Mouse (Mus musculus) heart, adult 18-20 months (tissue): Measurements from ENCODE around the gene AB124611. TPM values are rescaled to one million over a fixed set of nuclear protein-coding genes. Genes with fewer than 3 reads are reported as not detected.
"Not testable (repeated sequence)": the region's sequence is repeated elsewhere in the genome, so short reads cannot be mapped to it uniquely, and the experiment has no call there.

Source experiments
- DNase-seq, 2 experiments: peaks; one replicate each; pipeline ENCODE4 v3.0.0; 2021 to 2022; ENCODE audit warnings: mixed read lengths in 1 of 2
- long read RNA-seq, 2 experiments: library from polyadenylated mRNA; stranded (forward); transcript quantifications; one replicate each; pipeline ENCODE4 v2.0.0; 2021
- total RNA-seq, 2 experiments: library from RNA; stranded (reverse); gene quantifications; 2 replicates each; pipeline ENCODE4 v1.2.3; 2021

Gene AB124611
- 1 to 10 TPM; 1.2 to 2.9 TPM for total RNA-seq
- long read RNA-seq, experiment 1 = 0 reads
- long read RNA-seq, experiment 2, partial matches to known transcripts = 0 of 1 reads
- long read RNA-seq, experiment 2, other reads (novel, unspliced or antisense) = 0 of 1 reads

DNA sequence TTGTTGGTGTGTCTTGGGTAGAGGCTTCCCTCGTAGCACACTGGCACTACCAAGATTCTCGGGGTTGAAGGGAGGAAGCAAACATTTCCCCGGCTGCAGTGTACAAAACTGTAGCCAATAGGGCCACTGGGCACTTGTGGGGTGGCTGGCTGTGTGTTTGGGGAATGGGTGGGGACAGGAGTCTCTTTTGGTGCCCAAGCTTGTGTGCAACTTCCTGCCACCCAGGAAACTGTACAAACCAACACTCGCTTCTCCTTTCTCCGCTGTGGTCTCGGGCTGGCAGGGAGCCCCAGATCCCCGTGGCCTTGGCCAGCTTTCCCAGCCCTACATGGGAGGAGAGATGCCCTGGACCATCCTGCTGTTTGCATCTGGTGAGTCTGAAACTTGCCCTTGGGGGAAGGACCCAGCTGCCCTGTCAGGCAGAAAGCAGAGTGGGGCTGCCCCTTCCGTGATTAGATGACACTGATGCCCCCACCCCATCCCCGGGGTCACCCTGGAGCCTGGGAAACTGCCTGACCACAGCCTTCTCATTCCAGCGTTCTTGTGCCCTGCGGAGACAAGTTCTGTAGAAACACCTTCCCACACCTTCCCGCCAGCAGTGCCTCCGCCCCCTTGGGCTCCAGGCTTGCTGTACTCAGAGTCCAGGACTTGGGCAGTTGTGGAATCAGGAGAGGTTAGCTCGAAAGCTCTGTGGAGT, at the start of gene AB124611:
TSS of gene AB124611 (plus strand) at position 240 of the 697 bp plus-strand sequence.
- peak; percentile 48 to 78 for DNase-seq

DNA sequence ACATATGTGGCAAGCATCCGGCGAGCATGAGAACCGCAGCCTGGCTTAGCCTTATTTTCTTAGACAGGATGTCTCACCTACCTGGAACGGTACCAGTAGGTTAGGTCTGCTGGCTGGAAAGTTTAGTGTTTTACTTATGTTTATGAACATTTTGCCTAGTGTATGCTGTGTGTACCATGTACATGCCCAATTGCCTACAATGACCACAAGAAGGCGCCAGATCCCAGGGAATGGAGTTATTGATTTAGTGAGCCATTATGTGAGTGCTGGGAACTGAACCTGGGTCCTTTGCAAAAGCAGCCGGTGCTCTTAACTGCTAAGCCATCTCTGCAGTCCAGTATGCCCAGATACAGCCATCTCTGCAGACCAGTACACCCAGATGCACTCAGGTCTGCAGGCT, 48.3 kb upstream of the AB124611 start:
- DNase-seq = no peak

DNA sequence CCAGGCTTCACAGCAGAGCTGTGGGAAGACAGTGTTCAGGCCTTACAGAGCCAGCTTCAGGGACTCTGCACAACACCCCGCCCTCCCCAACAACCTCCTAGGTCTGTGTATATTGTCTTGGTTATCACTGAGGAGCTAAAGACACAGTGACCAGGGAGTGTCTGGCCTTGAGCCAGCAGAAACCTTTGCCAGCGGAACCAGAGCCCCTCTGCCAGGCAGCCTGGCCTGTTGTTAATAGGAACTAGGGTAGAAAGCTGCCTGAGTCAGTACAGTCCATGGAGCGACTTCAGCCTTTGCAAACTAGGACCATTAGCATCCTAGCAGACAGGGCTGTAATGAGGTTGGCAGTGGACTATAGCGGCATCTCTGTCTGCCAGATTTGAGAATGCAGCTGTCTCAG, 41.9 kb upstream of the AB124611 start:
- DNase-seq = no peak

DNA sequence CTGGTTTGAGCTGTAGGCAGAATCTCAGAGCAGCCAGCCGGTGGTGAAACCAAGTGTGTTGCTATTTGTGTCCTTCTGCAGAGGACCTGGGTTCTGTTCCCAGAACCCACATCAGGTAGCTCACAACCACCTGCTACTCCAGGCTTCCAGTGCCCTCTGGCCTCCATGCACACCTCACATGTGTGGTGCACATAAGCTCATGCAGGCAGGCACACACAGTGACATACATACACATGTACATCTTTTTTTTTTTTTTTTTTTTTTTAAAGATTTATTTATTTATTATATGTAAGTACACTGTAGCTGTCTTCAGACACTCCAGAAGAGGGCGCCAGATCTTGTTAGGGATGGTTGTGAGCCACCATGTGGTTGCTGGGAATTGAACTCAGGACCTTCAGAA, 37.7 kb upstream of the AB124611 start:
- not testable (repeated sequence) for DNase-seq

DNA sequence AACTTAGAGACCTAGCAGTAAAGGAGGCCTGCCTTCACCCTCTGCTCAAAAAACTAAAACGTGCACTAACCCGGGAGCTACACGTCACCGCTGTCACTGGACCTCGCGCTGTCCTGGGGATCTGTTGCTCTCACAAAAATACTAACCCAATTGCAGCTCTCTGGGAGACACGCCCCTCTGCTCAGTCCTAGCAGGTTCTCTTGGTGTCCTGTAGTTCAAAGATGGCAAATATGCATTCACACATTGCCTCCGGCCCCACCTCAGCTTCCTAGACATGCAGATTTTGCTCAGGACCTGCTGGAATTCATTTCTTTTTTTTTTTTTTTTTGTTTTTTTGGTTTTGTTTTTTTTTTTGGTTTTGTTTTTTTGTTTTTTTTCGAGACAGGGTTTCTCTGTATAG, 35.3 kb upstream of the AB124611 start:
- no peak for DNase-seq

DNA sequence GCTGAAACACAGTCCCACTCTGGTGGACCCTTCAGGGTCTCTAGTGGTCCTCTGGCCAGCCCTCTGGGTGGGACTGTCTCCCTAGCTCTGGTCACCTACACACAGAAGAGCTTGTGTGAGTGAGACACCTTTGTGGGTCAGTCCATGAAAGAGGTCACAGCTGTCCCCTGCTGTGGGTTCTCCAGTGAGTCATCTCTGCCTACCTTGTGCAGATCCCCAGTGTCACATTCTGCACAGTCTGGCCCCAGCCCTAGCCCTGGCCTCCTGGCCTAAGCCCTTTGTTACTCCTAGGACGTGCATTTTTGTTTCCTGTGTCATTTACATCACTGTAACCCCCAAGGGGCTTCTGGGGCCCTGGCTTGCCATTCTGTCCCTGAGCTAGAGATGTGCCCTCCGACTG, 32.1 kb upstream of the AB124611 start:
- no peak for DNase-seq

DNA sequence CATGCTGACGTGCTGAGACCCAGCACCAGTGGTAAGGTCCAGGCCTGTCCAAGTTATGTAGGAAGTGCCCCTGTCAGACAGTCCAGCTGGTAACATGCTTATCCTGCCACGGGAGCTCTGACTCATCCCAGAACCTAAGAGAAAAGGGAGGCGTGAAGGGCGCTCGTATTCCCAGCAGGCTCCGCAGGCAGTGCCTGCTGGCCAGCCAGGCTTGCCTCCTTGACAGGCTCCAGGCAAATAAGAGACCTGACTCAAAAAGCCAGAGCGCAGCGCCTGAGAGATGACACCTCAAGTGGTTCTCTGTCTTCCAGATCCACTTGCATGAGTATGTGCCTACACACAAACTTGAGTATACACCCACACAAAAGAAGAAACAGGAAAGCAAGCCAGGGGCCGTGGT, 31.2 kb upstream of the AB124611 start:
- DNase-seq = no peak

DNA sequence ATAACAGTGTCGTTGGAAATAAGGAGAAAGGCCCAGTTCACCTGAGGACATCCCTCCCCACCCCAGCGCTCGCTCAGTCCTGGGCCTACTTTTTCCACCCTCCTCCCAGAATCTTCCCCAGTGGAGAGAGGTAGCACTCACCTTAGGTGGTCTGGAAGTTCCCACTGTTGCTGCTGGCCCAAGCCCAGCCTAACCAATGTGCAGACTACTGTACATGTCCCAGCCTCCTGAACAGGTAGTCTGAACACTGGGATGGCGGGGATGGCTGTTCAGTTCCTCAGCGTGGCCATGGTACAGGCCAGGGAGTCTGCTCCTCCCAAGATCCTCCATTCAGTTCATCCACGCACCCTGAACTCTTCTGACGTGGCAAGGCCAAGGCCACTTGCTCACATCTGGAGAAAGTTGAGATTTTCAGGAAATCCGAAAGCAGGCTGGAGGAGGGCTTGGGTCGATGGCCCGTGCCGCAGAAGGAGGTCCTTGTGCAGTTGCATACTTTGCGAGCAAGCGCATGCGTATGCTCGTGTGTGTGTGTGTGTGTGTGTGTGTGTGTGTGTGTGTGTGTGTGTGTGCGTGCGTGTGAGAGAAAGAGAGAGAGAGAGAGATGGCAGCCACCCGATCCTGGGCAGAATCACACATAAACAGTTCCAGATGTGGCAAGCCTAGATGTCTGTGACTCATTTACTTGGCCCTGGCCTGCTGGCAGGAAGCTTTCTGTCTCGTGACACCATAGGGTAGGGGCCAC, 29.5 kb upstream of the AB124611 start:
- DNase-seq = peak; percentile 63 to 65

DNA sequence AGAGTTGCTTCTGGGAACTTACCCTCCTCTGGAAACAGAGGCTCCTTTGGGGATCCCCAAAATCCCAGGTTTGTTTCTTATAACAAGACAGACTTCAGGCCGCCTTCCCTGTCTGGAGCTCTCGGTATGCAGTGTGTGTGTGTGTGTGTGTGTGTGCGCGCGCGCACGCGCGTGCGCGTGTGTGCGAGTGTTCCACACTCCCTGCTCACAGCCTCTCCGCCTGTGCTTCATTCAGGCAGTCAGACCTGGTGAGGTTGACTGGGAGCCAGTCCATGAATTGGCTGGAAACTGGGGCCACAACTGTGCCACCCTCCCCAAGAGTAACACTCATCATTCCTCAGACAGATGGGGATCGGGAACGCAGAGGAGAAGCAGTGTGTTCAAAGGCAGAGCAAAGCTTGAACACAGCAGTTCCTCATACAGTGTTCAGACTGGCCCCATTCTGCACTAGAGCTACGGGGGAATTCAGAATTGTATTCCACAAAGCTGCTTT, 28.9 kb upstream of the AB124611 start:
- DNase-seq = no peak

DNA sequence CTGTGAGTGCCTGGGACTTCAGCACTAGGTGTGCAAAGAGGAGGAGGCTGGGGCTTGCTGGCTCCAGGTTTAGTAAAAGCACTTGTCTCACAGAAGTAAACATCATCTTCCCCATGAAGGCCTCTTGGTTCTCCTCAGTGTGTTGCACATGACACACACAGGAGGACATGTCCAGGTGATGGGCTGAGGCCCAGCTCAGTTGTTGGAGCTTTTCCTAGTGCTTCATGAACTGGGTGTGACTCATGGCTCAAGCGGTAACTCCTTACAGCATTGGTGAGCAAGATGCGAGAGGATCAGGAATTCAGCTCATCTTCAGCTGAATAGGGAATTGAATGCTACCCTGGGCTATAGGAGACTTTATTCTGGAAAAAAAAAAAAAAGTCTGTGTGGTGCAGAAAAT, 28.3 kb upstream of the AB124611 start:
- DNase-seq = no peak

DNA sequence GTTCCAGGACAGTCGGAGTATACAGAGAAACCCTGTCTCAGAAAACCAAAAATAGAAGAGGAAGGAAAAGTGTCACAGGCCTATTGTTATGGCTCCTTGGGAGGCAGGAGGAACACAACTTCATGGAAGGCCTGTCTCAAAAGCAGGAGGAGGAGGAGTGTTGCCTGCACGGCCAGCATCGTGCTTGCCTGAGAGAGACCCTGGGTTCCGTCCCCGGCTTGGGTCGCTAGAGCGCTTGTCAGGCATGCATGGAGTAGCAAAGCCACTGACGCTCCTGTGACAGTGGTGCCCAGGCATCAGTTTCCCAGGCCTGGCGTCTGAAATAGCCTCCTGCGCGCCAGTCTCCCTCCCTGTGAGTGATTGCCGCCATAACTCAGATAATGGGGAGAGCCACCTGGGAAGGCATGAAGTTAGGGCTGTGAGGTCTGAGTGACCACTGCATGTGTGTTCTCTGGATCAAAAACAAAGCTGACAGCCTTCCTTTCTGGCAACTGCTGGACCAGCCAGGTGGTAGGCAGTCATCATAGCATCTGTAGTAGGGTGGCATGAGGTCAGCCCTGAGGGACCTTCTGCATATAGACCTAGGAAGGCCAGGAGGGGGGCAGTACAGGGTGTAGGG, 27.6 kb upstream of the AB124611 start:
- no peak for DNase-seq

DNA sequence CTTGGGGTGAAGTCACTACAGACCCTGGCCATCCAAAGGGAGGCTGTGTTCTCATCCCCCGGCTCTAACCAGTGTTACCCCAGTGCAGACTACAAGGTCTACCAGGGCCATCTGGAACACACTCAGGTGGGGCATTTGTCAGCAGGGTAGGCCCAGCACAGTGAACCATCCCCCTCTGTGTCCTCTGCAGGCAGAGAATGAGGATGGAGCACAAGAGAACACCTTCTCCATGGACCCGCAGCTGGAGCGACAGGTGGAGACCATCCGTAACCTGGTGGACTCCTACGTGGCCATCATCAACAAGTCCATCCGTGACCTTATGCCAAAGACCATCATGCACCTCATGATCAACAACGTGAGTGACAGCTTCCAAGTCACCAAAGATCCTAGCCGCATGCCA, 22.6 kb upstream of the AB124611 start:
- no peak for DNase-seq

DNA sequence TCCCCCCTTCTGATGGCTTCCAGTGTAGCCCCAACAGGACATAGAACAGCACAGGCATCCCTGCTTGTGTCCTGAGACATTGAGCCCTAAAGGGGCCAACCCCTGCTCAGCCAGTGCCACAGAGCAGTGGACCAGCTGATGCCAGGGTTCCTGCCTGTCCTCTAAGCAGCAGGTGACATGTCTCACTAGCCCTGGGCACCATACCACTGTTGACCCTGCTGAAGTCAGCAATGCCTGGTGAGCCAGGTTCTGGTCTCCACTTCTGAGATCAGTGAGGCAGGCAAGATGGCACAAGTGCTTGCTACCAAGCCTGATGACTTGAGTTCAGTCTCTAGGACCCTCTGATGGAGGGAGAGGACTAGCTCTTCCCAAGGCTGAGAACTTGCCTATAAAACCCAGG, 20.2 kb upstream of the AB124611 start:
- no peak for DNase-seq

DNA sequence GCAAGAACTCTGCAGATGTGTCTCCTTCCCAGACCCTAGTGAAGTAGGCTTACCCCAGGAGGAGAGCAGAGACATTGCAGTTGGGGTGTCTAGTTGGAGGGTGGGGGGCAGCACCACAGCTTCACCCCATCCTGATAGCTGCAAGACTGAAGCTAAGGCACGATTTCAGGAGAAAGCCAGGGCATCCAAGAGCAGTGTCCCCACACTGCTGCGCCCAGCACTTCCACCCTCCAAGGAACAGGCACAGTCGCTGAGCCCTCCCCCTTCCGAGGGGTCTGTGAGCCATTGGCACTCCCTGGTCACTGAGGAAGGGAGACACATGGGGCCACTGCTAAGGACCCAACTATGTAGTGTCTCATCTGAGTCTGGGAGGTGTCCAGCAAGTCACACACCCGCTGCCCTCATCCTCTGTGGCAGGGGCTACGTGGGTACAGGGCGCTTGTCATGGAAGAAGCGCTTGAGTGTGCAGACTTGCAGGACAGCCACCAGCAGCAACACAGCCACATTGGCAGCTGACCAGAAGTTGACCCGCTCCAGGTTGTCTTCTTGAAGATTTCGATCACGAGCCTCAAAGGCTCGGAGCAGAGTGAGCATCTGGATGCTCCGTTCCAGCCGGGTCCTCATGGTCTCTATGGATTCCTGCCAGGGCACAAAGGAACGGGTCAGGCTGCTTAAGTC, 18.1 kb upstream of the AB124611 start:
- DNase-seq = no peak

DNA sequence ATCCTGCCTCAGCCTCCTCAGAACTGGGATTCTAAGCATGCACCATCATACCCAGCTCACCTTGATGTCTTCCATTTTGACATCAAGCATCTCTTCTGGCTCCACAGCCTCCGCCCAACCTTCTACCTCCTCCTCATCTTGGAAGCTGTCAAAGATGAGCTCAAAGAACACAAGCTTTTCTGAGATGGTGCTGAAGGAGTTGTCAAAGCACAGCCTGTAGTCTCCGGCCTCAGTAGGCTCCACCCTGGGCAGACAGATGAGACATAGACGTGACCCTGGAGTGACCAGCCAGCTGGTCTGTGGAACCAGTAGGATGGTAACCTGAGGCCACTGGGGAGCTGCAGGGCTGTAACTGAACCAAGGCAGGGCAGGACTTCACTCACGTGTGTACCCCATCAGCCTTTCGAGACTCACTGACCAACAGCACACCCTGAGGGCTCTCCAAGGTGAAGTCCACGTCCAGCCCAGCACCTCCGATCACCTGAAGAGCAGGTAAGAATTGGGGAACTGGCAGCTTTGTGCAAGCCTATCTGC, 17.0 kb upstream of the AB124611 start:
- DNase-seq = no peak

DNA sequence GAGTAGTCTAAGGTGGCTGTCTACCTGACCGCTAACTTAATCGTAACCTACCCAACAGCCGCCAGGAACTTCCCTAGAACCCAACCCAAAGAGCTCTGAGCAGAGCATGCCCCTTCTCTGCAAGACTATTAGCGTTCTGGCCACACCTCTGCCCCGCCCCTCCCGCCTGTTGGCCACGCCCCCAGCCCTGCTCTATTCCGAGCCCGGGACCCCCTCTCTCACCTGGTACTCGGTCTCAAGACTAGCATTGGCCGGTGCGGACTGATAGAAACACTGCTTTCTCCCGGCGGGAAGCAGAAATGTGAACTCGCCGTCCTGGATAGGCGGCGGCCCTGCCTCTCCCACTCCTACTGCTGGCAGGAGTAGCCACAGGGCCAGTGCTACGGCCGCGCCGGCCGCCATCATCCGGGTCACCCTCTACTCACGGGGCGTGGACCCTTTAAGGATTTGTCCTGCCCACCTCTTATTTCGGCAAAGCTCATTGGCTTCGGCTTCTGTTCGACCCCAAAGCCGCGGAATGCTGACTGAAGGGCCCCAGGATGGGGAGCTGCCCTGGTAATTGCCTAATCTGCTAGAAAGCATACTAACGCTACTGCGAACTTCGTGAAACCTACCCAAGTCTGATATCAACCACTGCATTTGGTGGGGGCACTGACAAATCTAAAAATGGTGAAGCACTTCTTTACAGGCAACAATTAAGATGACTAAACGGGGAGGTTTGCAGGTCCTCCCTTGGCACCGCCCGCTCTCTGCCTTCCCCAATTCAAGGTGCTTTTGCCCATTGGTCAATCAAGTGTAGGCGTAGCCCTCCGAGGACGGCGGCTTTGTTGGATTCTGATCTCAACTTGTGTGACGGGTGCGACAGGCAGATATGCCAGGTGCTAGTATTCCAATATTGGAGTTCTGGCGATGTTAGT, 15.9 kb upstream of the AB124611 start, which contains the start of gene Tmed1:
TSS of gene Tmed1 (minus strand) at position 481 of the 917 bp plus-strand sequence.
- peak; percentile 96 to 98 for DNase-seq

DNA sequence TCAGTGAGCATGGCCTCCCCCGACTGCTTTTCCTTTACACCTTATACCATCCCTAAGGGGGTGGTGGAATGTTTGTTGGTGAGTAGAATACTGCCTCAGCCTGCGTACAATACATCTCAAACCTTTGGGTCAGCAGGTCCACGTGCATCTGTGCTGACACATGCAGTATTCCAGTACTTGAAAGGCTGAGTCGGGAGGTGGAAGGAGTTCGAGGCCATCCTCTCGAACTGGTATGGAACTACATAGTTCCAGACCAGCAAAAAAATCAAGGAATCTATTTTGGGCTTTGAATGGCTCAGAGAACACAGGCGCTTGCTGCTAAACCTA, 15.3 kb upstream of the AB124611 start:
- DNase-seq = no peak

DNA sequence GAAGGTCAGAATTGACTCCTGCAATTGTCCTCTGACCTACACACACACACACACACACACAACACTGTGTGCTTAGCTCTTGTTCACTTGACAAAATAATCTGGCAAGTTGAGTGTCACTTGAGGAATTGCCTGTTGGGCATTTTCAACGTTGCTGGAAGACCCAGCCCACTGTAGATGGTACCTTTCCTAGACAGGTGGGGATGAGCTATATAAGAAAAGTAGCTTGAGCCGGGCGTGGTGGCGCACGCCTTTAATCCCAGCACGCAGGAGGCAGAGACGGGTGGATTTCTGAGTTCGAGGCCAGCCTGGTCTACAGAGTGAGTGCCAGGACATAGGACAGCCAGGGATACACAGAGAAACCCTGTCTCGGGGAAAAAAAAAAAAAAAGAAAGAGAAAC, 14.9 kb upstream of the AB124611 start:
- no peak for DNase-seq

DNA sequence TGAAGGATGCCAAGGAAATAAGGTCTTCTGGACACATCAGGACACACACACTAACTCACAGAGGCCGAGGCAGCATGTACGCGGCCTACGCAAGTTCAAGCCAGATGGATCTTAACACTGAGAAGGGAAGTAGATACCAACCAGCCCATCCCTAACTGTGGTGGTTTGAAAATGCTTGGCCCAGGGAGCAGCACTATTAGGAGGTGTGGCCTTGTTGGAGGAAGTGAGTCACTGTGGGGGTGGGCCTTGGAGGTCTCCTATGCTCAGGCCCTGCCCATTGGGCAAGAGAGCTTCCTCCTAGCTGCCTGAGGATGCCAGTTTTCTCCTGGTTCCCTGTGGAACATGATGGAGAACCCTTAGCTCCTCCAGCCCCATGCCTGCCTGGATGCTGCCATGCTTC, 12.5 kb upstream of the AB124611 start:
- no peak for DNase-seq

DNA sequence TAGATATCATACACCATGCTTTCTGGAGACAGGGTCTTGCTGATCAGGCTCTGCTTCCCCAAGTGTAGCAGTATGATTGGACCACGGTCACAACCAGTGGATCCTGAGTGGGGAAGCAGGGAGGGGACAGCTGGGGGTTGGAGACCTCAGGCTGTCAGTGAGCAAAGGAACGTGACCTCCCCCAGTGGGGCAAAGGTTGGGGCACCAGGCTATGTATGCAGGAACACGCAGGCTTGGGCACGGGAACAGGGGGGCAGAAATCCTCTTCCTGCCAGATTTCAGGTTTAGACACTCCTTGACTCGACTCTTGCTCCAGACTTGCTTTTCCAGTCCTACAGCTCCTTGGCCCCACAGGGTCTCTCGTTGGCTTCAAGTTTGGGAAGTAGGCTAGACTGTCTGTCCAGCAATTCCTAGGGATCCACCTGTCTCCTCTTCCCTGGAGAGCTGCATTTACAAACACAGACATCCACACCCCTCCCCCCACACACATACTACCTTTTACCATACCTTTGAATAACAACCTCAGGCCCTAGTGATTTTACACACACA, 8.0 kb upstream of the AB124611 start:
- no peak for DNase-seq

DNA sequence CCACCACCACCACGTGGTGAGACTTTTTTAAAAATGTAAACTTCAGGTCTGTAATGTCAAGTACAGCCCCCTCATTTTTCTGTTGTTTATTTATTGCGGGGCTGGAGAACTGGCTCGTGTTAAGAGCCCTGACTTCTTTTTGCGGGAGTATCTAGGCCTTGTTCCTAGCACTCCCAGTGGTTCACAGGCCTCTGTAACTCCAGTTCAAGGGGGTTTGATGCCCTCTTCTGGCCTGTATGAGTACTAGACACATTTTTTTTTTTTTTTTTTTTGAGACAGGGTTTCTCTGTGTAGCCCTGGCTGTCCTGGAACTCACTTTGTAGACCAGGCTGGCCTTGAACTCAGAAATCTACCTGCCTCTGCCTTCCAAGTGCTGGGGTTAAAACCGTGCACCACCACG, 7.3 kb upstream of the AB124611 start:
- DNase-seq = not testable (repeated sequence)
